26 mouse cellular contexts compared by ENCODE assay signal in genomic region chr9:25535487-25535886, GRCm38 (mm10).
"Had no signal": no experiment of that assay in that cellular context is flagged by ENCODE, and none has a peak within 500 bp of the region (broad histone marks: within the 10 kb centered on the region; RNA-seq: fewer than 3 reads in every experiment).

No protein-coding gene starts in this region.

- ATAC-seq: forebrain, embryonic 16.5 days; hindbrain, embryonic 16.5 days; inflammation-experienced regulatory T-cells, adult 6 months; intestine, embryonic 15.5 days; intestine, postnatal 0 days had no signal

- H3K27ac ChIP-seq: heart, embryonic 13.5 days; heart, embryonic 15.5 days; hindbrain, embryonic 10.5 days; hindbrain, embryonic 12.5 days; hindbrain, embryonic 14.5 days; intestine, embryonic 15.5 days; layer of hippocampus, adult 2 months; left cerebral cortex, adult 2 months; limb, embryonic 10.5 days; limb, embryonic 12.5 days had no signal

- DNase-seq: gastrocnemius, postnatal 10 days; gastrocnemius, postnatal 25 days; heart, adult 18-20 months; heart, postnatal 14 days; heart, postnatal 36 days; kidney, adult 18-20 months; kidney, adult 8-10 months; kidney, postnatal 10 days; kidney, postnatal 25 days; kidney, postnatal 4 days; liver had no signal

- H3K4me3 ChIP-seq: heart, embryonic 13.5 days; heart, embryonic 15.5 days; hindbrain, embryonic 10.5 days; hindbrain, embryonic 12.5 days; intestine, embryonic 15.5 days; layer of hippocampus, adult 2 months; left cerebral cortex, adult 2 months; limb, embryonic 10.5 days; limb, embryonic 12.5 days had no signal

- H3K36me3 ChIP-seq: heart, embryonic 13.5 days; heart, embryonic 15.5 days; hindbrain, embryonic 10.5 days; hindbrain, embryonic 12.5 days; intestine, embryonic 15.5 days; limb, embryonic 10.5 days; limb, embryonic 12.5 days had no signal

- H3K4me1 ChIP-seq: hindbrain, embryonic 10.5 days; hindbrain, embryonic 12.5 days; intestine, embryonic 15.5 days had no signal

- H3K4me2 ChIP-seq: heart, embryonic 11.5 days; heart, embryonic 13.5 days; heart, embryonic 15.5 days; hindbrain, embryonic 12.5 days; hindbrain, embryonic 14.5 days; intestine, embryonic 15.5 days; limb, embryonic 12.5 days had no signal

- H3K27me3 ChIP-seq: heart, embryonic 13.5 days; heart, embryonic 15.5 days; hindbrain, embryonic 12.5 days; intestine, embryonic 15.5 days; limb, embryonic 12.5 days had no signal

- H3K9me3 ChIP-seq: heart, embryonic 13.5 days; heart, embryonic 15.5 days; hindbrain, embryonic 10.5 days; hindbrain, embryonic 12.5 days; intestine, embryonic 15.5 days; limb, embryonic 10.5 days; limb, embryonic 12.5 days had no signal

- H3K9ac ChIP-seq: heart, embryonic 13.5 days; heart, embryonic 15.5 days; hindbrain, embryonic 12.5 days; hindbrain, embryonic 14.5 days; intestine, embryonic 15.5 days; limb, embryonic 12.5 days had no signal
